Mouse (Mus musculus): ENCODE measurements around the gene Ppa1.
A peak's percentile ranks its signal among the peaks of the same experiment; 100 is the strongest.
"Not testable (repeated sequence)": the region's sequence is repeated elsewhere in the genome, so short reads cannot be mapped to it uniquely, and the experiment has no call there.

Gene Ppa1

GRCm38 (mm10) chr10:61647790-61648736 is at the start of gene Ppa1:
Ppa1 (plus strand) TSS chr10:61648552.
- peak; percentile 90 to 94 for DNase-seq

- no peak for DNase-seq
Measured at GRCm38 (mm10) chr10:61599556-61600114, 48.7 kb upstream of the Ppa1 start.

- DNase-seq: peak; percentile 84 to 88
Measured at GRCm38 (mm10) chr10:61602283-61603033, 45.9 kb upstream of the Ppa1 start.

GRCm38 (mm10) chr10:61604376-61605065 is 43.8 kb upstream of the Ppa1 start:
- DNase-seq: no peak

- not testable (repeated sequence) for DNase-seq
Measured at GRCm38 (mm10) chr10:61605381-61605780, 43.0 kb upstream of the Ppa1 start.

- peak; percentile 78 to 80 for DNase-seq
Measured at GRCm38 (mm10) chr10:61605851-61606250, 42.5 kb upstream of the Ppa1 start.

GRCm38 (mm10) chr10:61608233-61608632 is 40.1 kb upstream of the Ppa1 start:
- no peak for DNase-seq

GRCm38 (mm10) chr10:61610650-61611235 is 37.6 kb upstream of the Ppa1 start:
- peak; percentile 52 to 55 for DNase-seq

- DNase-seq: no peak
Measured at GRCm38 (mm10) chr10:61614311-61614710, 34.0 kb upstream of the Ppa1 start.

GRCm38 (mm10) chr10:61618528-61618927 is 29.8 kb upstream of the Ppa1 start:
- no peak for DNase-seq

GRCm38 (mm10) chr10:61621681-61622080 is 26.7 kb upstream of the Ppa1 start:
- no peak for DNase-seq

GRCm38 (mm10) chr10:61623874-61624273 is 24.5 kb upstream of the Ppa1 start:
- DNase-seq: not testable (repeated sequence)

GRCm38 (mm10) chr10:61624771-61625170 is 23.6 kb upstream of the Ppa1 start:
- DNase-seq: no peak

GRCm38 (mm10) chr10:61625381-61626257 is 22.7 kb upstream of the Ppa1 start:
- peak; percentile 19 to 33 for DNase-seq

- peak in 1 of 2 experiments; percentile 19 for DNase-seq
Measured at GRCm38 (mm10) chr10:61626551-61626950, 21.8 kb upstream of the Ppa1 start.

- DNase-seq: peak in 1 of 2 experiments; percentile 31
Measured at GRCm38 (mm10) chr10:61627195-61627937, 21.0 kb upstream of the Ppa1 start.

- no peak for DNase-seq
Measured at GRCm38 (mm10) chr10:61627938-61628250, 20.5 kb upstream of the Ppa1 start.

GRCm38 (mm10) chr10:61632445-61632844 is 15.9 kb upstream of the Ppa1 start:
- DNase-seq: no peak

GRCm38 (mm10) chr10:61637055-61637454 is 11.3 kb upstream of the Ppa1 start:
- no peak for DNase-seq

- DNase-seq: no peak
Measured at GRCm38 (mm10) chr10:61640363-61640762, 8.0 kb upstream of the Ppa1 start.

- no peak for DNase-seq
Measured at GRCm38 (mm10) chr10:61646557-61646956, 1.8 kb upstream of the Ppa1 start.

Measured in kidney, postnatal 4 days (tissue).